Mouse (Mus musculus): ENCODE data around the gene Ttll8.

The Ttll8 gene

GRCm38 (mm10) chr15:88860781-88861180, 93.4 kb downstream of the Ttll8 start:
- DNase-seq (ENCODE audit: low read depth, low spot score), result no peak

DNA sequence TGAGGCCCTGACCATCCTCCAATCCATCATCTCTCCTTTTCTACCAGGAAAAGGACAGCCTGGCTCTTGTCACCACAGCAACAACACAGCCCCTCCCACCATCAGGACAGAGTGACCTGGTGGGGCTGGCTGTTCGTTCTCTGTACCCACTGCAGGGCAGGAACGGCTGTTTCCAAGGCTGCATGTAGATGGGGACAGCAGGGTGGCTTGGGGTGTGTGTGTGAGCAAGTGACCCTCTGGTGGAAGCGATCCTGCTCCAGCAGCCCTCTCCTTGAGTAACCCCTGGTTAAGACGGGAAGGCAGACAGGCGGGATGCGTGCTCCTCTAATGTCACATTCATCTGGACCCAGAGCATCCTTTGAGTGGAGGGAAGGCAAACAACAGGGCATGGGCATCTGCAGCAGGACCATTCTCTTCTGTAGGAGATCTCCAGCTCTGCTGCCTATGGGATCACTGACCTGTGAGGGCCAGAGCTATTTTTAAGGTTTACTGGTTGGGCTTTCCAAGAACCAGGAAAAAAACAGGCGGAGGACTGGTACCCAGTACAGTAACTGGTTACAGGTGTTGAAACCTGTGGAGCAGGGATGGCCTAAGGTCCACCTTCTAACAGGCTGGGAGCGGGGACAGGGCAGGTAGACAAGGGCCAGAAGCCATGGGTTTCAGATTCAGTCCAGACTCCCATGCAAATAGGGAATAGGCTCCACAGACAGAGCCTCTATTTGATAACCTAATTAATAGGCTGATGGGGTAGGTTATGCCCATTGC, 94.8 kb downstream of the Ttll8 start:
- DNase-seq (ENCODE audit: low read depth, low spot score), result no peak

GRCm38 (mm10) chr15:88858707-88859106, 95.5 kb downstream of the Ttll8 start:
- DNase-seq (ENCODE audit: low read depth, low spot score), result no peak

- DNase-seq (ENCODE audit: low read depth, low spot score), result no peak
Measured at GRCm38 (mm10) chr15:88858141-88858541, 96.1 kb downstream of the Ttll8 start.

DNA sequence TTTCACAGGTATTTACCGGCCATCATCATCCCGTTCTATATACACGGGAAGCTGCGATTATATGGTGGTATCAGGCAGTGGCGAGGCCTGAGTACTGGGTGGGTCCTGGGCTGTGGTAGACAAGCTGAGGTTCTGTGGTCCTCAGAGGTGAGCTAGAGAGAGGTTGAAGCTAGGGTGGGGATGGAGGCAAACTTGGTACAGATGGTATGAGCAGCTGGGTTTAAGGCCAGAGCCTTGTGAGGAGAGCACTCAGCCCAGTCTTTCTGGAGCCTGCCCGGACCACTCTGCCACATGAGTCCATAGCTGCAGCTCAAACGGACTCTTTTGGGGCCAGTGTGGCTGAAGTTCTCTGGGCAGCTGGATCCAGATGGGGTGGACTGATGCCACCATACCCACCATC, 96.9 kb downstream of the Ttll8 start:
- no peak for DNase-seq (ENCODE audit: low read depth, low spot score)

- DNase-seq (ENCODE audit: low read depth, low spot score), result no peak
Measured at GRCm38 (mm10) chr15:88856613-88857012, 97.6 kb downstream of the Ttll8 start.

GRCm38 (mm10) chr15:88855896-88856417, 98.3 kb downstream of the Ttll8 start:
- no peak for DNase-seq (ENCODE audit: low read depth, low spot score)

- no peak for DNase-seq (ENCODE audit: low read depth, low spot score)
Measured at GRCm38 (mm10) chr15:88854969-88855830, 99.0 kb downstream of the Ttll8 start.

DNA sequence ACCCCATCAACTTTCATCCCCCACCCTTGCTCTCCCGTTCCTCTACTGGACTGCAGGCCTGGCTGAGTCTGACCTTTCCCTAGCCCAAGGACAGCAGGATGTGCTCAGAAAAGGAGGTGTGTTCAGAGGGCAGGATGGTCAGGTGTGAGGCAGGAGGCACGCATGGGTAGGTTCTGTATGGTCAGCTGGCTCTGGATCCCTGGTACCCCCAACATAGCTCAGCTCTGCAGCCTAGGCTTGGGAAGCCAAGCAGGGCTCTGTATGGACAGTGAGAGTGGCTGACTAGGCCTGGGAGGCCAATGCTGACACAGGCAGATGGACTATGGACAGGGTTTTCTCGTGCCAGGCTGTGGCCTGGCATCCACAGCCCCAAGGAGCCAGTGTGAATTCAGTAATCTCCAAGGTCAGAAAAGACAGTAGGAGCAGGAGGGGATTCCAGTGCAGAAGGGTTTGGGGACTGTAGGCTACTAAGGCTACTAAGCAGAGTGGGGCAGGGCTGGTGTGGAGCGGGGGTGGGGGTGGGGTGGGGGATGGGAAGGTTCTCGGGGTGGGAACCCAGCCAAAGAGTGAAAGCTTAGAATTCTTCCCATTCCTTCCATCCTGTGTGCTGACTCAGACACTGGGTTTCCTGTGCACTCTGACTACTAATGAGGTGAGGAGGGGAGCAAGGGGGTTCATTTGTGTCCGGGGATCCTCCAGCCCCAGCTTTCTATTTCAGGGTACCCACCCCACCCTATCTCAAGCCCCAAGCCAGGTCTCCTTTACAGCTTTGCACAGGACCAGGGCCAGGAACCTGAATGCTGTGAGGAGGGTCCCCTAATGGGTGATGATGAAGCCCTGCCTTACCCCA, 99.9 kb downstream of the Ttll8 start:
- DNase-seq (ENCODE audit: low read depth, low spot score), result no peak

DNA sequence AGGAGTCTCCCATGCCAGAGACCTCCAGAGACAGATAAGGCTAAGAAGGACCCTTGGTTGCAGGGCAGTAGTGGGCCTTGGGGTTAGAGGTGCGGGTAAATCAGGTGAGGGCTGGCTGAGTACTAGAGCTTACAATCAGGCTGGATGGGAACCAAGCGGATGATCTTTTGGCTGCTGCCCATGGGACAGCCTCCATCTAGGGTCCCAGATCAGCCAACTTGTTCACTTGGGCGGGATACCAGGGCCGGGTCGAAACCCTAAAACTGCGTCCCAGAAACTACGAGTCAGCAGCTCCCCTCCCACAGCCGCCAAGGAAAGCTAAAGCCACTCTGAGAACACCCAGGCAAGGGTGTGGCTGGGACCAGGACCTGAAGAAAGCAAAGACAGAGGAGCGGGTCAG, 101.1 kb downstream of the Ttll8 start:
- DNase-seq (ENCODE audit: low read depth, low spot score), result no peak

DNA sequence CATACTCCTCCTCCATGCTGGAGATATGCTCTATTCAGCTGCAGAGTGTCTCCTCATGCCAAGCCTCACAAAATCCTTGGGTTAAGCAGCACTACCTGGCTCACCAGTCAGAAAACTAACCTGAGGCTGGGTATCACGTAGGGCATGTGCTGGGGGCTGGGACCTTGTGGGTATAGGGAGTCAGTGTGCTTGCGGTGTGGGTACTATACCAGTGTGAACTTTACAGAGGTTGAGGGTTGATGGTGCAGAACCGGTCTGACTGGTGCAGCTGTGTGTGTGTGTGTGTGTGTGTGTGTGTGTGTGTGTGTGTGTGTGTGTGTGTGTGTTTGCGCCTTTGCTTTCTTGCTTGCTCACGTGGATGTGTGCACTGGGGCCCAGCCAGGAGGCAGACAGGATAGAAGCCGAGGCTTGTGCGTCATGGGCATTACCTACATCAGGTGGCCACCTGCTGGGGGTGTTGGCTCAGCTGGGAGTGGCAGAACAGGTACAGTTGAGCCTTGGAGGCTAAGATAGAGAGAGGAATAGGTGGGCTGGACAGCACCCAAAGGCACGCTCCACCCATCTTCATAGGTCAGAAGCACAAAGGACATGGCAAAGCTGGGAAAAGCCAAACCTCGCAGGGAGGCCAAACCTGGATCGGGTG, 102.6 kb downstream of the Ttll8 start:
- no peak for DNase-seq (ENCODE audit: low read depth, low spot score)

GRCm38 (mm10) chr15:88851076-88851475, 103.1 kb downstream of the Ttll8 start:
- DNase-seq (ENCODE audit: low read depth, low spot score), result no peak

DNA sequence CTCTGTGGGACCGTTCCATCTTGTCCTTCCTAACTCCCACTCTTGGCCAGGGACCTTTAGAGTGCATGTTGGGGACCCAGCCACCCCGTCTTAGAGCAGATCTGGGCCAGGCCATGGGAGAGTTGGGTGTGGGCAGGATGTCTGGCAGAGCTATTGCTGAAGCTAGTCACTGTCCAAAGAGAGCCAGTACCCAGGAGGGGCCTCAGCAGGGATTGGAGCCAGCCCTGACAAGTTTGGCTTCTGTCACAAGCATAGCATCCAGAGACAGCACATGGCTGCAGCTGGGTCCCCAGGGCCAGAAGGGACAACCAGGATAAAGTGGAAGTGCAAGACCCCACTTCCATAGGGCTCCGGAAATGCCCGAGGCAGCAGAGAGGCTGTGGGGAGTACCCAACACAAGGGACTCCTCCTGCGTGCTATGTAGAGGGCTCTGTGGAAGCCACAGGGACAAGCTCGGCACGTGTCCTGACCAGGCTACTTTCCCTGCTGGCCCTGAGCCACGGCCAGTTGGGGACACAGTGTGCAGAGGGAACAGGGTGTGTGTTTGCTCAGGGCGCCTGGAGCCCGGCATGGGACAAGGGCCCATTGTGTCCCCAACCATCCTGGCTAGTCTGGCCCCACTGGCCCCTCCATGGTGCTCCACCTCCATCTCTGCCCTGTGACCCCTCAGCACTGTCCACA, 103.9 kb downstream of the Ttll8 start:
- peak; percentile 63 for DNase-seq (ENCODE audit: low read depth, low spot score)

DNA sequence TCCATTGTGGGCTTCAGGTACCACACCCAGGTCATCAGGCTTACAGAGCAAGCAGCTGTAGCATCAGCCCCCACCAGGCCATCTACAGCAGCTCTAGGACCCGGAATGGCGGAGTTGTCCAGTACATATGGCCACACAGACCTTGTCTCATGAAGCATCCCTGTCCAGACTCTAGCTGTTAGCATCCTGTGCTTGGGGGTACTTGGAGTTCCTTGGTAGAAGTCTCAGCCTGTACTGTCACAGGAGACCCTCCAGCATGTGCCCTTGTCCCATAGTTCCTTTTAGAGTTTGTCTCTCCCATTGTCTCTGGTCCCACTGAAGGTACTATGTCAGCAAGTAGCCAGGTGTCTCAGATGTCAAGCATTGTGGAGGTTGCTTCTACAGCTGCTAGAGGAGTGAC, 104.6 kb downstream of the Ttll8 start:
- DNase-seq (ENCODE audit: low read depth, low spot score), result no peak

- DNase-seq (ENCODE audit: low read depth, low spot score), result no peak
Measured at GRCm38 (mm10) chr15:88848661-88849060, 105.6 kb downstream of the Ttll8 start.

GRCm38 (mm10) chr15:88844966-88845365, 109.3 kb downstream of the Ttll8 start:
- no peak for DNase-seq (ENCODE audit: low read depth, low spot score)

DNA sequence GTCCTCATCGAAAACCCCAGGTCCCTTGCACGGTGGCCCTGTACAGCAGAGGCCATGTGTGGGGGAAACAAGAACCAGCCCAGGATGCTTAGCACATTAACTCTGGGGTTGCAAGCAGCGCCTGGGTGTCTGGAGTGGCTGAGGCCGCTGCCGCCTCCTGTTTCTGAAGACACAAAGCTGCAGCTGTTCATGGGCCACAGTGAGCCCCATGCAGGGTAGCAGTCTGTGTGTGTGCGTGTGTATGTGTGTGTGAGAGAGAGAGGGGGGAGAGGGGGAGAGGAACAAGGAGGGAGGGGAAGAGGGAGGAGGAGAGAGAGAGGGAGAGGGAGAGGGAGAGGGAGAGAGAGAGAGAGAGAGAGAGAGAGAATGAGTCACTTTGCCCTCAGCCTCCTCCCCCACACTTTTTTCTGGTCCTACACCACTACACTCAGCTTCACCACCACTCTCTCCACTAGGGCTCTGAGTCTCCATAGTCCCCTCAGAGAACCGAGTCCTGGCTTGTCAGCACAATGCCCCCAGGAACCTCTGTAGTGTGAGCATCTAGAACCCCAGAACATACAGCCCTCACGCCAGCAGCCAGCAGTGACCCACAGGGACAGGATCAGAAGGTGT, 110.6 kb downstream of the Ttll8 start:
- peak; percentile 74 for DNase-seq (ENCODE audit: low read depth, low spot score)

GRCm38 (mm10) chr15:88842300-88842673, 111.9 kb downstream of the Ttll8 start:
- DNase-seq (ENCODE audit: low read depth, low spot score), result no peak

DNA sequence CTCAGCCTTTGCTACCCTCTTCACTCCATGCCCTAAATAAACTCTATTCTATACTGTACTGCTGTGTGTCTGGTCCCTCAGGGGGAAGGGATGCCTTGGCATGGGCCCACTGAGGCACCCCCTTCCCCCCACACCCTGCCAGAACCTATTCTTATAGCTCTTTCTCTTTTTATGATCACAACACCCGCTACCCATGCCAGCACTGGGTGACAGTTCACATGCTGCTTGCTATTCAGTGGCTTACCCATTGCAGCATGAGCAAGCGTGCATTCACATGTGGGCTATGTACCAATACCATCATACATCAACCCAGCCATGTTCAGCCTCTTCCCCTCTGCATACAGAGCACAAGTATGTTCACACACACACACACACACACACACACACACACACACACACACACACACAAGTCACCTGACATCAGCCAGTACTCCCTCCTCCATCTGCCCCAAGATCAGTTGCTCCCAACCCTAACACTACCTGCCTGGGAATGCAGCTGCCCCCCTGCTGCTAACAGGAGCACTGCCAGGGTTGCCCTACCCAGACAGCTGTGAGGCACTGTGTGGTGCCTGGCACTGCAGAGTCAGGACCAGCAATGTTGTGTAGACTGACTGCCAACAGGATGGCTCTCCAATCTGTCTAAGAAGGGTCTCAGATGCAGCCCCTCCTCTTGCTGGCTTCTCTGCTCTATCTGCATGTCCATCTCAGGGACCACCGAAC, 112.5 kb downstream of the Ttll8 start:
- no peak for DNase-seq (ENCODE audit: low read depth, low spot score)

DNA sequence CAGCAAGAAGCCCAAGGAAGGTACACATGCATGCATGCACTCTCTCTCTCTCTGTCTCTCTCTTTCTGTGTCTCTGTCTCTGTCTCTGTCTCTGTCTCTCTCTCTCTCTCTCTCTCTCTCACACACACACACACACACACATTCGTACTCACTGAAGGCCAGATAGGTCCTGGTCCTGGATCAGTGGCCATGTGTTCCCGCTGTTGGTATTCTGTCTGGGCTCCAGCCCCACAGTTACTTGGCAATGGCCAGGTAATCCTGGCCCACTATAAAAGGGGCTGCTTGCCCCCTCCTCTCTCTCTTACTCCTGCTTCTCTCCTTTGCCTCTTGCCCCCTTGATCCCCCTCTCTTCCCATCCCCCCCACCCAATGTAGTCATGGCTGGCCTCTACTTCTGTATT, 113.1 kb downstream of the Ttll8 start:
- no peak for DNase-seq (ENCODE audit: low read depth, low spot score)

All from telencephalon, adult 2 months (tissue).